Mouse (Mus musculus) small intestine, adult 2 months (tissue): ENCODE measurements around the gene Mrpl38.

ENCODE experiments used
- CTCF ChIP-seq: fragments of 200-500 bp; IDR thresholded peaks from 2 replicates; pipeline ENCODE4 v1.5.1; 2012; ENCODE audit warnings: low read depth, mild to moderate bottlenecking, control low read depth, inconsistent platforms, low read length, moderate library complexity, mixed read lengths; ENCODE audit not compliant: insufficient replicate concordance, insufficient read length; ENCODE audit errors: extremely low read depth
- POLR2A ChIP-seq: fragments of 200-500 bp; IDR thresholded peaks from 2 replicates; pipeline ENCODE4 v1.6.1; 2012; ENCODE audit warnings: low read depth, mild to moderate bottlenecking, control low read depth, inconsistent platforms, low read length, moderate library complexity

DNA sequence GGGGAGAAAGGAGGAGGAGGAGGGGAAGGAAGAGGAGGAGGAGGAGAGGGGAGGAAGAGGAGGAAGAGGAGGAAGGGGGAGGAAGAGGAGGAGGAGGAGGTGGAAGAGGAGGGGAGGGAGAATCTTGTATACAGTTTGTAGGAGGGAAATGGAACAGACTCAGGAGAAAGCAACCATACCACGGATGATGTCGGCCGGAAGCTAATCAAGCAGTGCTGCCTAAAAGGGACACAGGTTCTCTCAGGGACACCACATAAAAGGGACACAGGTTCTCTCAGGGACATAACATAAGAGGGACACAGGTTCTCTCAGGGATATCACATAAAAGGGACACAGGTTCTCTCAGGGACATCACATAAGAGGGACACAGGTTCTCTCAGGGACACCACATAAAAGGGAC lies 30.5 kb upstream of the Mrpl38 start:
- no peak for TF ChIP-seq POLR2A
- TF ChIP-seq CTCF: no peak
